Mouse (Mus musculus): Measurements from ENCODE around the gene Arvcf.

GRCm38 (mm10) chr16:18386972-18387371 is 39.0 kb downstream of the Arvcf start:
- TF ChIP-seq CTCF (IDR thresholded peaks at IDR 0.05; ENCODE audit: control insufficient read depth, insufficient read depth, low read length) (no peak), POLR2A (IDR thresholded peaks at IDR 0.05; ENCODE audit: borderline replicate concordance, control insufficient read depth, low read depth, low read length) (no peak)
